Mouse (Mus musculus) erythroid progenitor cell, adult 5-6 weeks (primary cell): Measurements from ENCODE around the gene Gm9918. TPM values are rescaled to one million over a fixed set of nuclear protein-coding genes. Genes with fewer than 3 reads are reported as not detected.
"Not testable (repeated sequence)": the region's sequence is repeated elsewhere in the genome, so short reads cannot be mapped to it uniquely, and the experiment has no call there.

ENCODE experiments used
- ATAC-seq: replicated peaks from 2 replicates; pipeline ENCODE4 v1.8.0; 2016; ENCODE audit warnings: moderate number of reproducible peaks, mild to moderate bottlenecking, moderate TSS enrichment, inconsistent platforms; ENCODE audit not compliant: poor library complexity, low FRiP score, severe bottlenecking
- total RNA-seq, 2 experiments: library from RNA; stranded (forward) in 1 of 2; stranded (reverse) in 1 of 2; fragments of 150-400 nt in 1 of 2; fragments of 186-747, 209-891 nt in 1 of 2; gene quantifications; 2 replicates each; pipeline versions ENCODE4 v1.2.3 to v1.2.4; 2015 to 2017; ENCODE audit warnings: low replicate concordance in 2 of 2

Gene Gm9918
- total RNA-seq (2015; ENCODE audit: low replicate concordance) (not detected in 2 replicates), total RNA-seq (2017; ENCODE audit: low replicate concordance) (not detected in 2 replicates)

DNA sequence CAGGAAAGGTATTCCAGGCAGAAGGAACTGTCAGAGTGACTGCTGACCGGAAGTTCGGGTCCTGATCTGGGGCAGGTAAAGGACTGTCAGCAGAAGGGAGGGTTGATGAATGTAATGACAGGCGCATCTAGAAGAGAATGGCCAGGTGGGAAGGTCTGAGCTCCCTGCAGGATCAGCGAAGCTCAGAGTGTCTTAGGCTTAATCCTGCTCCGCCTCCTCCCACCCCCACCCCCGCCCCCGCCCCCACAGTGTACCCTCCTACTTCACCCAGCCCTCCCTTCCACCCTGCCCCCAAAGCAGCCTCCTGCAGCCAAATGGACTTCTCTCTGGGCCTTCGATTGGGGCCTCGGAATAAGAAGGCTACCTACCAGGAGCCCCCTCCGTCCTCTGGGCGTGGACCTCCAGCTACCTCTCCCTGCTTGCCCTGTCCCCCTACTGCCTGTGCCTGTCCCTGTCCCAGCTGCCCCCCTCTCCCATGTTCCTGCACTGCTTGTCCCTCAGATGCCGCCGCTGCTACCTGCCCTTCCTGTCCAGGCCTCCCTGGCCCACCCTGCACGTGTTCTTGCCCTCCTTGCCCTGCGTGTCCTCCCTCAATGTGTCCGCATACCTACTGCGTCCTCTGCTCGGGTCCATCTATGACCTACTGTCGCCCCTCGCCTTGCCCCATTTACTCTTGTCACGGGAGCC, at the start of gene Gm9918:
Gm9918 (plus strand) TSS at position 290 of the 687 bp plus-strand sequence.
- ATAC-seq: no peak

GRCm38 (mm10) chr15:102222386-102222785, 48.0 kb upstream of the Gm9918 start:
- no peak for ATAC-seq

DNA sequence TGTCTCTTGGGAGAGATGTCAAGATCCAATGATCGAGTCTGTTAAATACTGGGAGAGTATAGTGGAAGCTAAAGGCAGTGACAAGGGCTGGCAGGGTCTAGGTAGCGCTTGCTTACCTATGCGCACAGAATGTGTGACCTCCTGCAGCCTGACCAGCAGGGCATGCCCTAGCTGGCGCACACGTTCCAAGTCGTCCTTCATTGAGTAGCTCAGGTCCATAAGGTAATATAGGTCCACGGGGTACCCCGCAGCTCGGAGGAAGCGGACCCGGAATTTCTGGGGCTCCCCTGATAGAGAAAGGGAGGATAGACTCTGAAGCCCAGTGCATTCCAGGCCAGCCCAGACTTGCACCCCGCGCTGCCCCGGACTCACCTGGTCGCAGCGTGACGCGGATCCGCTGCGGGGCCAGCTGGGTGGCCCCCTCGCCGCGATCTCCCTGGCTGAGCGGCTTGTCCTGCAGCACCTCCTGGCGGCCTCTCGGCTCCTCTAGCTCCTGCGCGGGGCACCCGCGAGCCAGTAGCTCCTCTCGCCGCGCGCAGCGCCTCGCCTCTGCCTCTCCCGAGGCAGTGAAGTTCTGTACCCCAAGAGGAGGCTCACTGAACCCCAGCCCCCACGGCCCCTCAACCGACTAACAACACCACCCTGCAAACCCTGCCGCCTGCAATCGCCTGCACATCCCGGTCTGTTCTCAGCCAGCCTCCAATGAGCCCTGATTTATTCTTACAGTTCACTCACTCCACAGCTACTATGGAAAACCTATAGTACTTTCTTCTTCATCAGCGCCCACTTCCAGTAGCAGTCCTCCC, 46.0 kb upstream of the Gm9918 start:
- ATAC-seq: peak; percentile 69

GRCm38 (mm10) chr15:102224992-102225617, 45.3 kb upstream of the Gm9918 start:
- peak; percentile 73 for ATAC-seq

DNA sequence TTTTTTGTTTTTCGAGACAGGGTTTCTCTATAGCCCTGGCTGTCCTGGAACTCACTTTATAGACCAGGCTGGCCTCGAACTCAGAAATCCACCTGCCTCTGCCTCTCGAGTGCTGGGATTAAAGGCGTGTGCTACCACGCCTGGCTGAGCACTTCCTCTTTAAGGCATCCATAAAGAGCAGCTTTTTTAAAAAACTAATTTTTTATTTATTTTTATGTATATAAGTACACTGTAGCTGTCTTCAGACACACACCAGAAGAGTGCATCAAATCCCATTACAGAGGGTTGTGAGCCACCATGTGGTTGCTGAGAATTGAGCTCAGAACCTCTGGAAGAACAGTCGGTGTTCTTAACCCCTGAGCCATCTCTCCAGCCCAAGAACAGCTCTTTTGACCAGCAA, 44.7 kb upstream of the Gm9918 start:
- ATAC-seq: not testable (repeated sequence)

GRCm38 (mm10) chr15:102230408-102231321, 39.7 kb upstream of the Gm9918 start:
- no peak for ATAC-seq

DNA sequence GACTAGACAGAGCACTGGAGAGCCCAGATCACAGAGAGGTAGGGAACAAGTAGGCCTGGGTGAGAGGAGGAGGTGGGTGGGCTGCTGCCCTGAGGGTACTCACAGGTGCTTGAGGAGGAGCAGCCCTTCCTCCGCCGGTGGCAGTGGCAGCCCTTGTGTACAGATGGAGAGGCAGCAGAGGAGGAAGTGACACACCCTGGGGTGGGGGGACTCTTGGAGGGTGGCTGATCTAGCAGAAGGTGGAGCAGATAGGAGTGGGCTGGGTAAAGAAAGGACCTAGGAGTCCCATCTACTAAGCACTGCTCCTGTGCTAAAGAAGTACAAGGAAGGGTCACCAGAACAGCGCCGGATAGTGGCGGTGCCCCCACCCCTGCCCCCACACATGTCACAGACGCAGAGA, 38.6 kb upstream of the Gm9918 start, which contains the start of gene Itgb7:
Itgb7 (minus strand) TSS at position 197 of the 400 bp plus-strand sequence.
- ATAC-seq: peak; percentile 82

GRCm38 (mm10) chr15:102232764-102233163, 37.6 kb upstream of the Gm9918 start:
- ATAC-seq: no peak

DNA sequence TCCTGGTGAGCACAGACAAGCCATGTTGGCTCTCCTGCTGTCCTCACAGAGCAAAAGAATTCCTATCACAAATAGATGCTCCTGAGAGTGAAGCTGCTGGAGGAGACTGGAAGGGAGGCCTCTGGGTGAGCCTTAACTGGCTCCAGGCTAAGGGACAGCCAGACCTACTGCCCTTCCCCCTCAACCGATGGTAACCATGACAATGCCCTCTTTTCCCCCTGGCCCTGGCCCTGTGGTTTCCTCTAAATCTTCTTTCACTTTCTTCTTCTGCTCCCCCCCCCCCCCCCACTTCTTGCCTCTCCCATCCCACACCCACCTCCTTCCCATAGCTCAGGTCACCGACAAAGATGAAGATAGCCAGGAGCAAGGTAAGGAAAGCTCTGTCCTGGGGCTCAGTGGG, 36.5 kb upstream of the Gm9918 start:
- ATAC-seq: no peak

DNA sequence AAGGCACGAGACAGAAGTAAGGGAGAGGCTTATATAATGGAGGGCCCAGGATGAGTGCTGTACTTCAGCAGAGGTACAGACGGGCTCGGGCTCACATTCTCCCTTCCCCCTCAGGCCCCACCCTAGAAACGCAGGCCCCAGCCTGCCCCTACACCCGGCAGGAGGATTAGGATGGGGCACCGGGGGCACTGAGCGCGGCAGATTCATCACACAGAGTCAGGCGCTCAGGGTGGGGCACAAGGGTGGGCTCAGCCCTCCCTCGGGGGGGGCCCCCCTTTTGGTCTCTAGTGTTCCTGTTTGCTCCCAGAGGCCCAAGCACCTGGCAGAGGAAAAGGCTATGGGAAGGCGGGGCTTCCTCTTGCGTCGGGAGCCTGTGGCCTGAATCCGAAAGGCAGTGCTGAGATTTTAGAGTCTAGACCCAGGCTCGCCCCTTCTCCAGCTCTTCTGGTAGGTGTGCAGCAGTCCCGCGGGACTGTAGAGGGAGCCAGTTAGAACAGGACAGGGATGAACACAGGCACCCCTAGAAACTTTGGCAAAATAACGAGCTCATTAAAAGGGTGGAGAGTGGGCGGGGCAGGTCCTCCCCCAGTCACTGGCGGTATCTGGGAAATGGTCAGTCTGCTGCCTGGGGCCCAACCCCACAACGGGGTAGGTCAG, 34.9 kb upstream of the Gm9918 start:
- no peak for ATAC-seq

- no peak for ATAC-seq
Measured at GRCm38 (mm10) chr15:102238543-102239259, 31.7 kb upstream of the Gm9918 start.

- no peak for ATAC-seq
Measured at GRCm38 (mm10) chr15:102239260-102239590, 31.1 kb upstream of the Gm9918 start.

DNA sequence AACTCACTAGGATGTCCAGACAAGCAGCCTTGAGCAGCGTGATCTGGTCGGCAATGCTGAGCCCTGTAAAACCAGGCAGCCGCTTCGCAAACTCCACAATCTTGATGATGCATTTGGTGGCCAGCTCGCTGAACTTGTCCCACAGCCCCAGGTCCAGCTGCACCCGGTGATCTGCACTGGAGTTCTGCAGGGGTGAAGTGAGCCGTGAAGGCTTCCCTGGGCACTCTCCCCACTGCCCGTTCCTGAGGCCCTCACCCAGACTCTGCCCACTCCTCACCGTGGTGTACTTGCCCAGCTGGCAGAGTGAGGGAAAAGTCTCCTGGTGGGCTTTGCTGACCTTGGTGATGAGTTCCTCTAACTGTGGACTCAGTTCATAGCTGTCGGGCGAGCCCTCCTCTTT, 30.5 kb upstream of the Gm9918 start:
- no peak for ATAC-seq

DNA sequence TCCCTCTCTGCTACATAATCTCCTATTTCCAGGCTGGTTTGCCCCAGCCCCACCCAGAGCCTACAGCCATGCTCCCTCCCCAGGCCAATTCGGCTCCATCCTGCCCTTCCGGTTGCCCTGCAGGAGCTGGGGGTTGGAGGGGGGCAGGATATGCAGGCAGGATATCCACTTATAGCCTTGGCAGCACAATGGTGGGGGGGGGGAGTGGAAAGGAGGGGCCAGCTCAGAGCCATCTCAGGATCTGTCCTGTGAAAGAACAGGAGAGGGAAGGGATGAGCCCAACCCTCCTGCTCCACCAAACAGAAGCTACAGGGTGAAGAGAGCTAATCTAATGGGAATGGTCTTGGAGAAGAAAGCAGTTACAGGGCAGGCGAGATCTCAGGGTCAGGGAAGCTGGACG, 29.8 kb upstream of the Gm9918 start:
- ATAC-seq: no peak

DNA sequence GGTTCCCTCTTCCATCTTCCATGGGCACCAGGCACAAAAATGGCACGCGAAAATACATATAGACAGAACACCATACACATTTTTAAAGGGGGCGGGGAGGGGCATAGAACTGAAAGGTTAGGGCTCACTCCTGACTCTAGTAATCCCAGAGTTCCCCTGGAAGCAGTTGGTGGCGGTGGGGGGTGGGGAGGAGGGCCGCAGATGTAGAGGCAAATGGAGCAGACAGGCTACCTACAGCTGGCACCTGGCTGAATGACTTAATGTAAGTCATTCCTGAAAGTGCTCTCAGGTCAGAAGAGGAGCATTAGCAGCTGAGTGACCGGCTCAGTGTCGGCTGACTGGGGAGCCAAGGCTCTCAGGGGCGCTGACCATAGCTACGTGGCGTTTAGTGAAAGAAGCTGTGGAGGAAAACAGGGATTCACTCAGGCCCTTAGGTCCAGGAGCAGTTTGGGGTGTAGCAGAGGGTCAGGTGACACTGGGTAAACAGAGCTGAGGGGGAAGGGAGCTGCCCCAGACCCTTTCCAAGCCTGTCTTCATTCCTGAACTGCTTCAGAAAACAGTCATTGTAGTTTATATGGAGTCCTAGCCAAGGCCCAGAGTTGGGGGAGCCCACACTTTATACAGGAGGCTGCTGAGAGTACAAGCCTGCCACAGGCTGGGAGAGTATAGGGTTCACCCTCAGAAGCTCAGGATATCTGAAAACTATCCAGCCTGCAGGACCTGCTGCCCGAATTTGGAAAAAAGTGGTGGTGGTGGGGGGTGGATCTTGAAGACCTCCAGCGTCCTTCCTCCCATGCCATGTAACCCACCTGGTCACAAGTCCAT, 27.7 kb upstream of the Gm9918 start:
- 0 out of 2 replicates have a peak, but pooled peaks have one; percentile 15 for ATAC-seq

GRCm38 (mm10) chr15:102243229-102244190, 26.9 kb upstream of the Gm9918 start:
- ATAC-seq: no peak
